Comparison of ENCODE assay signal across 25 mouse cellular contexts in the genomic region with DNA sequence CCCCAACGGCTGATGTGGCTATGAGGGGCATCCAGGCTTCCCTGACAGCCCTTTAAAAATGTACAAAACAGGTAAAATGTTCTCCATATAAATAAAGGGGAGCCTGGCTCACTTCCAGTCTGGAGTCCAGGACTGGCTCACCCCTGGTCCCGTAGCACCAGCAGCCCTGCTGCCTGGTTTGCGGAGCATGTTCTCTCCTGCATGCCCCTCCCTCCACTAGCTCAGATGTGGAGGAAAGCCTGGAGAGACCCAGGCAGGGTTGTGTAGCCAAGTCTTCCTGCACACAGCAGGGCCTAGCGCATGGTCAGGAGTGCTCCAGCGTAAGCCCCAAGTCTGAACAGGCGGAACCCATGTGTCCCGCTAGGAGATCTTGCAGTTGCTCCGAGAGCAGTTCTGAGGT. TPM values are rescaled to one million over a fixed set of nuclear protein-coding genes. Genes with fewer than 3 reads are reported as not detected.
DNase-seq lines count a peak whose midpoint lies in the region; ATAC-seq and TF ChIP-seq lines count a peak whose summit lies in the region.
"Had no signal": no experiment of that assay in that cellular context is flagged by ENCODE, and none has a peak within 500 bp of the region (broad histone marks: within the 10 kb centered on the region; RNA-seq: fewer than 3 reads in every experiment).

No protein-coding gene starts in this region.

- no peak overlapping the region for H3K4me2 ChIP-seq in midbrain, postnatal 0 days (ENCODE audit: low read depth, low read length, poor library complexity, severe bottlenecking)
- H3K4me2 ChIP-seq in midbrain, embryonic 11.5 days = no peak overlapping the region
- no peak overlapping the region for H3K4me2 ChIP-seq in midbrain, embryonic 15.5 days
- H3K4me2 ChIP-seq in lung, postnatal 0 days (replicated peaks; ENCODE audit: low read depth, low read length) = no peak overlapping the region
- H3K4me2 ChIP-seq: embryonic facial prominence, embryonic 15.5 days; heart, embryonic 15.5 days; liver, embryonic 12.5 days; neural tube, embryonic 13.5 days had no signal

- H3K9me3 ChIP-seq in heart, embryonic 10.5 days = no peaks in the 10 kb centered on the region
- H3K9me3 ChIP-seq in midbrain, embryonic 10.5 days (replicated peaks) = no peaks in the 10 kb centered on the region
- H3K9me3 ChIP-seq in midbrain, postnatal 0 days (ENCODE audit: low read length) = no peaks in the 10 kb centered on the region
- H3K9me3 ChIP-seq in midbrain, embryonic 11.5 days (ENCODE audit: control insufficient read depth, low read length) = no peaks in the 10 kb centered on the region
- H3K9me3 ChIP-seq in midbrain, embryonic 15.5 days = no peaks in the 10 kb centered on the region
- H3K9me3 ChIP-seq in lung, postnatal 0 days (ENCODE audit: low read length) = no peaks in the 10 kb centered on the region
- H3K9me3 ChIP-seq: embryonic facial prominence, embryonic 15.5 days; heart, embryonic 15.5 days; liver, embryonic 12.5 days; neural tube, embryonic 13.5 days had no signal

- H3K4me1 ChIP-seq in heart, embryonic 10.5 days = peaks cover 58% of the 10 kb centered on the region
- peaks cover 76% of the 10 kb centered on the region for H3K4me1 ChIP-seq in midbrain, embryonic 10.5 days
- peaks cover 2% of the 10 kb centered on the region; the same call in 1 of the 2 replicates for H3K4me1 ChIP-seq in midbrain, postnatal 0 days (ENCODE audit: insufficient read depth, low read length)
- peaks cover 31% of the 10 kb centered on the region for H3K4me1 ChIP-seq in midbrain, embryonic 11.5 days (ENCODE audit: control insufficient read depth, insufficient read depth, low read length)
- peaks cover 30% of the 10 kb centered on the region for H3K4me1 ChIP-seq in midbrain, embryonic 15.5 days
- no peaks in the 10 kb centered on the region for H3K4me1 ChIP-seq in lung, postnatal 0 days (ENCODE audit: insufficient read depth, low read depth, low read length)
- H3K4me1 ChIP-seq: heart, embryonic 15.5 days had no signal

- peak overlapping the region; percentile 66; the same call in 1 of the 2 replicates for H3K27ac ChIP-seq in heart, embryonic 10.5 days
- H3K27ac ChIP-seq in midbrain, embryonic 10.5 days (replicated peaks) = peak overlapping the region; percentile 90
- H3K27ac ChIP-seq in midbrain, postnatal 0 days (ENCODE audit: low read depth, low read length) = no peak overlapping the region
- H3K27ac ChIP-seq in midbrain, embryonic 11.5 days (ENCODE audit: low read depth, low read length) = no peak overlapping the region
- 0 out of 2 replicates have a peak overlapping the region, but pooled peaks have one; percentile 36 for H3K27ac ChIP-seq in midbrain, embryonic 15.5 days
- H3K27ac ChIP-seq in lung, postnatal 0 days (ENCODE audit: low read length) = no peak overlapping the region
- H3K27ac ChIP-seq: embryonic facial prominence, embryonic 15.5 days; heart, embryonic 15.5 days; left cerebral cortex, adult 2 months; liver, embryonic 12.5 days; macrophage; neural tube, embryonic 13.5 days had no signal

- no peak for ATAC-seq in midbrain, postnatal 0 days (ENCODE audit: low FRiP score)
- no peak for ATAC-seq in midbrain, embryonic 11.5 days (ENCODE audit: low FRiP score)
- ATAC-seq in midbrain, embryonic 15.5 days (replicated peaks) = no peak
- ATAC-seq in lung, postnatal 0 days = no peak
- ATAC-seq: activated CD4-positive, CD25-positive, alpha-beta regulatory T cell, adult 4 months; intestine, postnatal 0 days; liver, embryonic 12.5 days; liver, postnatal 0 days had no signal

- 88% methylated on average over 8 of the region's 8 CpGs for WGBS in heart, embryonic 10.5 days
- WGBS in midbrain, embryonic 10.5 days = 83% methylated on average over 8 of the region's 8 CpGs
- WGBS in midbrain, postnatal 0 days = 74% methylated on average over 8 of the region's 8 CpGs
- WGBS in midbrain, embryonic 11.5 days = 76% methylated on average over 8 of the region's 8 CpGs
- WGBS in midbrain, embryonic 15.5 days = 75% methylated on average over 8 of the region's 8 CpGs
- WGBS in lung, postnatal 0 days = 86% methylated on average over 8 of the region's 8 CpGs

- H3K4me3 ChIP-seq in heart, embryonic 10.5 days = no peak overlapping the region
- 0 out of 2 replicates have a peak overlapping the region, but pooled peaks have one; percentile 7 for H3K4me3 ChIP-seq in midbrain, embryonic 10.5 days
- no peak overlapping the region for H3K4me3 ChIP-seq in midbrain, postnatal 0 days (ENCODE audit: low read depth, low read length)
- H3K4me3 ChIP-seq in midbrain, embryonic 11.5 days (ENCODE audit: low read depth, low read length) = no peak overlapping the region
- no peak overlapping the region for H3K4me3 ChIP-seq in midbrain, embryonic 15.5 days
- H3K4me3 ChIP-seq in lung, postnatal 0 days (ENCODE audit: low read depth, low read length) = no peak overlapping the region
- H3K4me3 ChIP-seq: embryonic facial prominence, embryonic 15.5 days; heart, embryonic 15.5 days; left cerebral cortex, adult 2 months; liver, embryonic 12.5 days; neural tube, embryonic 13.5 days had no signal

- DNase-seq in heart, embryonic 10.5 days (ENCODE audit: low spot score) = no peak
- DNase-seq in heart, postnatal 14 days = no peak
- DNase-seq in midbrain, embryonic 10.5 days (ENCODE audit: low spot score) = no peak
- DNase-seq in midbrain, postnatal 0 days (ENCODE audit: low spot score) = no peak
- DNase-seq in midbrain, embryonic 11.5 days (ENCODE audit: low spot score, missing footprints) = peak; percentile 77
- no peak for DNase-seq in cerebellum, adult 11-12 months
- no peak for DNase-seq in lung, postnatal 0 days (ENCODE audit: low spot score)
- DNase-seq: adrenal gland, adult 2 months; adrenal gland, postnatal 36 days; B cell, adult 2 months; gastrocnemius, postnatal 10 days; heart, postnatal 4 days; kidney, postnatal 10 days; liver, postnatal 0 days; right cerebral cortex, postnatal 4 days; thymus, adult 2 months had no signal

- intact Hi-C loops in heart, postnatal 14 days (cut with DNase I) = no loop called here

- TF ChIP-seq CTCF in midbrain, postnatal 0 days (IDR thresholded peaks at IDR 0.05) = no peak
- TF ChIP-seq CTCF in lung, postnatal 0 days (IDR thresholded peaks at IDR 0.05) = no peak

- no peaks in the 10 kb centered on the region for H3K27me3 ChIP-seq in heart, embryonic 10.5 days (ENCODE audit: insufficient read depth, poor library complexity, severe bottlenecking)
- H3K27me3 ChIP-seq in midbrain, embryonic 10.5 days (ENCODE audit: low read depth, poor library complexity, severe bottlenecking) = no peaks in the 10 kb centered on the region
- no peaks in the 10 kb centered on the region for H3K27me3 ChIP-seq in midbrain, postnatal 0 days (ENCODE audit: insufficient read depth, low read length)
- no peaks in the 10 kb centered on the region for H3K27me3 ChIP-seq in midbrain, embryonic 11.5 days (ENCODE audit: control insufficient read depth, insufficient read depth, low read length)
- H3K27me3 ChIP-seq in midbrain, embryonic 15.5 days (replicated peaks) = no peaks in the 10 kb centered on the region
- no peaks in the 10 kb centered on the region for H3K27me3 ChIP-seq in lung, postnatal 0 days (replicated peaks; ENCODE audit: insufficient read depth, low read length)
- H3K27me3 ChIP-seq: embryonic facial prominence, embryonic 15.5 days; heart, embryonic 15.5 days; liver, embryonic 12.5 days; neural tube, embryonic 13.5 days had no signal

- H3K36me3 ChIP-seq in heart, embryonic 10.5 days = peaks cover 56% of the 10 kb centered on the region
- peaks cover 53% of the 10 kb centered on the region for H3K36me3 ChIP-seq in midbrain, embryonic 10.5 days
- H3K36me3 ChIP-seq in midbrain, postnatal 0 days (ENCODE audit: insufficient read depth, low read length) = peaks cover 41% of the 10 kb centered on the region
- H3K36me3 ChIP-seq in midbrain, embryonic 11.5 days (ENCODE audit: control insufficient read depth, insufficient read depth, low read length) = no peaks in the 10 kb centered on the region
- H3K36me3 ChIP-seq in midbrain, embryonic 15.5 days (replicated peaks) = peaks cover 14% of the 10 kb centered on the region; the same call in 1 of the 2 replicates
- H3K36me3 ChIP-seq in lung, postnatal 0 days (ENCODE audit: insufficient read depth, low read length) = peaks cover 9% of the 10 kb centered on the region; the same call in 1 of the 2 replicates

- TF ChIP-seq EP300 in lung, postnatal 0 days (IDR thresholded peaks at IDR 0.05) = no peak

- no peak overlapping the region for H3K9ac ChIP-seq in midbrain, postnatal 0 days (replicated peaks; ENCODE audit: low read length, poor library complexity, severe bottlenecking)
- no peak overlapping the region for H3K9ac ChIP-seq in midbrain, embryonic 11.5 days (ENCODE audit: low read length)
- no peak overlapping the region for H3K9ac ChIP-seq in midbrain, embryonic 15.5 days
- H3K9ac ChIP-seq in lung, postnatal 0 days (replicated peaks; ENCODE audit: low read depth) = no peak overlapping the region
- H3K9ac ChIP-seq: embryonic facial prominence, embryonic 15.5 days; heart, embryonic 15.5 days; liver, embryonic 12.5 days; liver, postnatal 0 days; neural tube, embryonic 13.5 days had no signal

RNA-seq across cellular contexts. Expression of a gene that starts 2.6 kb away (rescaled TPM):
- 0.96 and 3.8 TPM in 2 replicates for polyA plus RNA-seq in heart, embryonic 10.5 days (2016; fragmentation: Nextera tagmentation; extraction: Ambion mirVana)
- under 1 TPM; 0.91 to 1.00 TPM for total RNA-seq in heart, postnatal 14 days (2021)
- polyA plus RNA-seq in midbrain, embryonic 10.5 days (2016; fragmentation: Nextera tagmentation; extraction: Ambion mirVana) = 6.1 and 19.7 TPM in 2 replicates
- 0.77 and 1.7 TPM in 2 replicates for total RNA-seq in midbrain, postnatal 0 days (2014; rRNA removed)
- 0.42 and 0.56 TPM in 2 replicates for polyA plus RNA-seq in midbrain, postnatal 0 days (2015; fragmentation: Nextera tagmentation; extraction: Ambion mirVana)
- 0.91 and 1.1 TPM in 2 replicates for polyA plus RNA-seq in midbrain, embryonic 11.5 days (2014; fragmentation: Nextera tagmentation; extraction: Ambion mirVana)
- 0.47 and 0.54 TPM in 2 replicates for polyA plus RNA-seq in midbrain, embryonic 15.5 days (2015; fragmentation: Nextera tagmentation; extraction: Ambion mirVana)
- polyA plus RNA-seq in lung, postnatal 0 days (2015; fragmentation: Nextera tagmentation; extraction: Ambion mirVana) = 0.24 and 0.26 TPM in 2 replicates

RNA-seq across cellular contexts. Expression of a gene that starts 8.4 kb away (rescaled TPM):
- polyA plus RNA-seq in heart, embryonic 10.5 days (2016; fragmentation: Nextera tagmentation; extraction: Ambion mirVana) = 46.7 and 55.4 TPM in 2 replicates
- total RNA-seq in heart, postnatal 14 days (2021) = 10 to 100 TPM; 11.3 to 13.2 TPM
- 74.3 and 80.4 TPM in 2 replicates for polyA plus RNA-seq in midbrain, embryonic 10.5 days (2016; fragmentation: Nextera tagmentation; extraction: Ambion mirVana)
- 53.8 and 64.8 TPM in 2 replicates for total RNA-seq in midbrain, postnatal 0 days (2014; rRNA removed)
- polyA plus RNA-seq in midbrain, postnatal 0 days (2015; fragmentation: Nextera tagmentation; extraction: Ambion mirVana) = 67.3 and 74.0 TPM in 2 replicates
- polyA plus RNA-seq in midbrain, embryonic 11.5 days (2014; fragmentation: Nextera tagmentation; extraction: Ambion mirVana) = 57.1 and 60.1 TPM in 2 replicates
- polyA plus RNA-seq in midbrain, embryonic 15.5 days (2015; fragmentation: Nextera tagmentation; extraction: Ambion mirVana) = 70.5 and 71.1 TPM in 2 replicates
- polyA plus RNA-seq in lung, postnatal 0 days (2015; fragmentation: Nextera tagmentation; extraction: Ambion mirVana) = 48.7 and 50.7 TPM in 2 replicates

RNA-seq across cellular contexts. Expression of a gene that starts 14.7 kb away (rescaled TPM):
- polyA plus RNA-seq in heart, embryonic 10.5 days (2016; fragmentation: Nextera tagmentation; extraction: Ambion mirVana) = 133 and 201 TPM in 2 replicates
- 100 to 1,000 TPM; 226 to 230 TPM for total RNA-seq in heart, postnatal 14 days (2021)
- 9.9 and 17.1 TPM in 2 replicates for polyA plus RNA-seq in midbrain, embryonic 10.5 days (2016; fragmentation: Nextera tagmentation; extraction: Ambion mirVana)
- 14.6 and 29.9 TPM in 2 replicates for total RNA-seq in midbrain, postnatal 0 days (2014; rRNA removed)
- polyA plus RNA-seq in midbrain, postnatal 0 days (2015; fragmentation: Nextera tagmentation; extraction: Ambion mirVana) = 39.5 and 45.5 TPM in 2 replicates
- 6.1 and 7.0 TPM in 2 replicates for polyA plus RNA-seq in midbrain, embryonic 11.5 days (2014; fragmentation: Nextera tagmentation; extraction: Ambion mirVana)
- polyA plus RNA-seq in midbrain, embryonic 15.5 days (2015; fragmentation: Nextera tagmentation; extraction: Ambion mirVana) = 18.5 and 19.8 TPM in 2 replicates
- polyA plus RNA-seq in lung, postnatal 0 days (2015; fragmentation: Nextera tagmentation; extraction: Ambion mirVana) = 16.5 and 19.5 TPM in 2 replicates

RNA-seq across cellular contexts. Expression of a gene that starts 22.0 kb away (rescaled TPM):
- 22.4 and 31.7 TPM in 2 replicates for polyA plus RNA-seq in heart, embryonic 10.5 days (2016; fragmentation: Nextera tagmentation; extraction: Ambion mirVana)
- total RNA-seq in heart, postnatal 14 days (2021) = 1 to 10 TPM; 5.2 to 5.7 TPM
- polyA plus RNA-seq in midbrain, embryonic 10.5 days (2016; fragmentation: Nextera tagmentation; extraction: Ambion mirVana) = 53.4 and 53.9 TPM in 2 replicates
- total RNA-seq in midbrain, postnatal 0 days (2014; rRNA removed) = 36.2 and 44.3 TPM in 2 replicates
- 14.2 and 15.0 TPM in 2 replicates for polyA plus RNA-seq in midbrain, postnatal 0 days (2015; fragmentation: Nextera tagmentation; extraction: Ambion mirVana)
- 15.7 and 17.8 TPM in 2 replicates for polyA plus RNA-seq in midbrain, embryonic 11.5 days (2014; fragmentation: Nextera tagmentation; extraction: Ambion mirVana)
- 19.7 and 23.3 TPM in 2 replicates for polyA plus RNA-seq in midbrain, embryonic 15.5 days (2015; fragmentation: Nextera tagmentation; extraction: Ambion mirVana)
- 5.6 and 5.8 TPM in 2 replicates for polyA plus RNA-seq in lung, postnatal 0 days (2015; fragmentation: Nextera tagmentation; extraction: Ambion mirVana)

RNA-seq across cellular contexts. Expression of a gene that starts 36.3 kb away (rescaled TPM):
- 22.2 and 24.4 TPM in 2 replicates for polyA plus RNA-seq in heart, embryonic 10.5 days (2016; fragmentation: Nextera tagmentation; extraction: Ambion mirVana)
- total RNA-seq in heart, postnatal 14 days (2021) = 10 to 100 TPM; 14.4 to 20.0 TPM
- polyA plus RNA-seq in midbrain, embryonic 10.5 days (2016; fragmentation: Nextera tagmentation; extraction: Ambion mirVana) = 29.8 and 33.6 TPM in 2 replicates
- 42.1 and 43.0 TPM in 2 replicates for total RNA-seq in midbrain, postnatal 0 days (2014; rRNA removed)
- 36.2 and 38.9 TPM in 2 replicates for polyA plus RNA-seq in midbrain, postnatal 0 days (2015; fragmentation: Nextera tagmentation; extraction: Ambion mirVana)
- polyA plus RNA-seq in midbrain, embryonic 11.5 days (2014; fragmentation: Nextera tagmentation; extraction: Ambion mirVana) = 15.0 and 15.9 TPM in 2 replicates
- 56.7 and 57.5 TPM in 2 replicates for polyA plus RNA-seq in midbrain, embryonic 15.5 days (2015; fragmentation: Nextera tagmentation; extraction: Ambion mirVana)
- 19.3 and 21.7 TPM in 2 replicates for polyA plus RNA-seq in lung, postnatal 0 days (2015; fragmentation: Nextera tagmentation; extraction: Ambion mirVana)

Comparison
In these comparisons a context has a peak if more than half of its experiments do, and no peak if none do; other contexts are left out.
1. H3K27ac ChIP-seq: peak in heart, embryonic 10.5 days (single experiment), midbrain, embryonic 10.5 days (single experiment) and midbrain, embryonic 15.5 days (single experiment); none in midbrain, postnatal 0 days (single experiment), midbrain, embryonic 11.5 days (single experiment) and lung, postnatal 0 days (single experiment).